Mouse (Mus musculus) spleen, adult 2 months (tissue): ENCODE measurements at regions not wholly inside any gene's neighbourhood (a gene's known extent, or its start where the extent isn't known, plus 50 kb on each side); places are given as distances from the start of the nearest gene placed in this dataset.

ENCODE experiments used
- CTCF ChIP-seq: fragments of 200-500 bp; IDR thresholded peaks from 2 replicates; pipeline ENCODE4 v1.5.1; 2011; ENCODE audit warnings: mild to moderate bottlenecking, inconsistent platforms; ENCODE audit not compliant: insufficient read depth, insufficient read length, insufficient replicate concordance; ENCODE audit errors: extremely low read depth
- POLR2A ChIP-seq: fragments of 200-500 bp; IDR thresholded peaks from 2 replicates; pipeline ENCODE4 v1.6.1; 2011; ENCODE audit warnings: low read depth, low read length, inconsistent platforms

DNA sequence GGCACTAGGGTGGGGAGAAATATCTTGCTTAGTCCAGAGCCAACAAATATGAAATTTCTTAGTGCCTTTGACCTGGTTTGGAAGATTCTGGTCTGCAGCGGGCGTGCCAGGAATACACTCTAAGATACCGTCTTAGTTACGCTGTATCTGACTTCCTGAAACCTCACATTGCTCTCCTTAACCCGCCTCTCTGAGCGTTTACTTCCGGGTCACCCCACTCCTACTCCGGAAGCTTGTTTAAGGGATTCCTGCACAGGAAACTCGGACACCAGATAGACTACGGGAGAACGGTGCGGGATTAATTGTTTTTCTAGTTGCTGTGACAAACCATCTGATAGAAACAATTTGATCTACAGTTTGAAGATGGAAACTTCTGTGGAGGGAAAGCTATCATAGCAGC lies 442.3 kb downstream of the Tshz3 start:
- TF ChIP-seq CTCF = no peak
- no peak for TF ChIP-seq POLR2A
